Comparison of ENCODE assay signal across 9 mouse cellular contexts in genomic region chr17:36942391-36942790, GRCm38 (mm10). TPM values are rescaled to one million over a fixed set of nuclear protein-coding genes. Genes with fewer than 3 reads are reported as not detected.
DNase-seq lines count a peak whose midpoint lies in the region; ATAC-seq and TF ChIP-seq lines count a peak whose summit lies in the region.
"Had no signal": no experiment of that assay in that cellular context is flagged by ENCODE, and none has a peak within 500 bp of the region (broad histone marks: within the 10 kb centered on the region; RNA-seq: fewer than 3 reads in every experiment).

No protein-coding gene starts in this region.

- H3K36me3 ChIP-seq in kidney, adult 2 months (ENCODE audit: control insufficient read depth, insufficient read depth, low read length) = no peaks in the 10 kb centered on the region
- no peaks in the 10 kb centered on the region for H3K36me3 ChIP-seq in lung, embryonic 14.5 days (ENCODE audit: insufficient read depth)

- H3K9me3 ChIP-seq in lung, embryonic 14.5 days (ENCODE audit: low read depth, low read length) = no peaks in the 10 kb centered on the region

- H3K27me3 ChIP-seq in kidney, adult 2 months (replicated peaks; ENCODE audit: control insufficient read depth, insufficient read depth, low read length) = no peaks in the 10 kb centered on the region
- peaks cover 65% of the 10 kb centered on the region for H3K27me3 ChIP-seq in lung, embryonic 14.5 days (ENCODE audit: insufficient read depth, low read length)

- TF ChIP-seq CTCF in kidney, adult 2 months (conservative IDR thresholded peaks at IDR 0.05; ENCODE audit: insufficient read depth, insufficient read length, low read depth, low read length) = no peak
- no peak for TF ChIP-seq CTCF in lung, embryonic 14.5 days (IDR thresholded peaks at IDR 0.05; ENCODE audit: low read depth)

- 26% methylated on average over 10 of the region's 10 CpGs for WGBS in kidney, adult 2 months
- WGBS in lung, embryonic 14.5 days = 40% methylated on average over 10 of the region's 10 CpGs

- H3K27ac ChIP-seq in kidney, adult 2 months (ENCODE audit: insufficient read depth, low read depth, low read length) = no peak overlapping the region
- H3K27ac ChIP-seq in lung, embryonic 14.5 days (ENCODE audit: low read depth) = no peak overlapping the region

- H3K4me1 ChIP-seq in kidney, adult 2 months (ENCODE audit: control insufficient read depth, insufficient read depth, low read length) = peaks cover 8% of the 10 kb centered on the region
- no peaks in the 10 kb centered on the region for H3K4me1 ChIP-seq in lung, embryonic 14.5 days (ENCODE audit: insufficient read depth)

- peak; percentile 63 for ATAC-seq in lung, embryonic 14.5 days (ENCODE audit: insufficient read depth)

- peak overlapping the region; percentile 71 for H3K4me2 ChIP-seq in lung, embryonic 14.5 days

- peak overlapping the region; percentile 27 for H3K4me3 ChIP-seq in kidney, adult 2 months (ENCODE audit: insufficient read depth, low read depth, low read length)
- peak overlapping the region; percentile 39 for H3K4me3 ChIP-seq in lung, embryonic 14.5 days (ENCODE audit: low read depth, low read length)

- peak overlapping the region; percentile 43 for H3K9ac ChIP-seq in lung, embryonic 14.5 days

- peak; percentile 20 for DNase-seq in gastrocnemius, adult 18-20 months (ENCODE audit: low spot score)
- no peak for DNase-seq in gastrocnemius, adult 8-10 months (ENCODE audit: low spot score in 2 of 2)
- DNase-seq in cerebellum, adult 11-12 months = peak; percentile 87
- DNase-seq in heart, adult 9 months (ENCODE audit: low spot score in 2 of 2) = peak; percentile 49 to 67
- DNase-seq in kidney, adult 2 months = peak; percentile 51
- DNase-seq in lung, embryonic 14.5 days = peak; percentile 64
- DNase-seq in ovary, postnatal 36 days (ENCODE audit: low spot score) = peak; percentile 56
- no peak for DNase-seq in c-Kit-positive CD71-positive TER-119-positive erythroid progenitor cells, embryonic 14.5 days (ENCODE audit: low spot score)

- TF ChIP-seq POLR2A in kidney, adult 2 months (IDR thresholded peaks at IDR 0.05; ENCODE audit: low read depth, low read length) = no peak

RNA-seq across cellular contexts. Expression of gene Rnf39, which starts 0.3 kb away (rescaled TPM):
- total RNA-seq in gastrocnemius, adult 18-20 months (2021) = under 1 TPM; 0.23 to 0.24 TPM
- 1 to 10 TPM in 1 of 4 experiments, under 1 TPM in 2, not detected in 1; 0.18 to 1.1 (median 0.75) TPM for total RNA-seq in gastrocnemius, adult 8-10 months (2022)
- 0.36 and 0.69 TPM in 2 replicates for polyA plus RNA-seq in kidney, adult 2 months (2012; rRNA removed)
- polyA plus RNA-seq in lung, embryonic 14.5 days (2014; fragmentation: Nextera tagmentation; extraction: Ambion mirVana) = 0.35 and 0.53 TPM in 2 replicates
- total RNA-seq: G1E had no signal
- polyA plus RNA-seq: G1E had no signal

RNA-seq across cellular contexts. Expression of gene Ppp1r11, which starts 9.2 kb away (rescaled TPM):
- 10 to 100 TPM; 58.9 to 65.9 TPM for total RNA-seq in gastrocnemius, adult 18-20 months (2021)
- 10 to 100 TPM; 53.7 to 69.7 (median 62.4) TPM for total RNA-seq in gastrocnemius, adult 8-10 months (2022)
- polyA plus RNA-seq in kidney, adult 2 months (2012; rRNA removed) = 54.9 and 73.8 TPM in 2 replicates
- polyA plus RNA-seq in lung, embryonic 14.5 days (2014; fragmentation: Nextera tagmentation; extraction: Ambion mirVana) = 116 and 123 TPM in 2 replicates

RNA-seq across cellular contexts. Expression of gene Znrd1, which starts 16.0 kb away (rescaled TPM):
- 10 to 100 TPM; 21.9 to 22.1 TPM for total RNA-seq in gastrocnemius, adult 18-20 months (2021)
- 10 to 100 TPM; 17.7 to 22.3 (median 20.0) TPM for total RNA-seq in gastrocnemius, adult 8-10 months (2022)
- 26.5 and 33.7 TPM in 2 replicates for polyA plus RNA-seq in kidney, adult 2 months (2012; rRNA removed)
- 102 and 109 TPM in 2 replicates for polyA plus RNA-seq in lung, embryonic 14.5 days (2014; fragmentation: Nextera tagmentation; extraction: Ambion mirVana)

RNA-seq across cellular contexts. Expression of gene Znrd1as, which starts 16.0 kb away (rescaled TPM):
- 10 to 100 TPM; 26.5 to 26.6 TPM for total RNA-seq in gastrocnemius, adult 18-20 months (2021)
- 10 to 100 TPM; 17.9 to 22.6 (median 20.6) TPM for total RNA-seq in gastrocnemius, adult 8-10 months (2022)
- 3.1 and 4.2 TPM in 2 replicates for polyA plus RNA-seq in kidney, adult 2 months (2012; rRNA removed)
- 5.1 and 6.9 TPM in 2 replicates for polyA plus RNA-seq in lung, embryonic 14.5 days (2014; fragmentation: Nextera tagmentation; extraction: Ambion mirVana)

RNA-seq across cellular contexts. Expression of gene 2410137M14Rik, which starts 38.6 kb away (rescaled TPM):
- under 1 TPM in 1 of 2 experiments, not detected in 1; 0.37 TPM for total RNA-seq in gastrocnemius, adult 18-20 months (2021)
- total RNA-seq in gastrocnemius, adult 8-10 months (2022) = not detected
- polyA plus RNA-seq in kidney, adult 2 months (2012; rRNA removed) = 0.25 TPM in 1 of 2 replicates, not detected in the other
- not detected in 2 replicates for polyA plus RNA-seq in lung, embryonic 14.5 days (2014; fragmentation: Nextera tagmentation; extraction: Ambion mirVana)
- polyA plus RNA-seq: G1E had no signal

Comparison
In these comparisons a context has a peak if more than half of its experiments do, and no peak if none do; other contexts are left out.
1. DNase-seq: peak in gastrocnemius, adult 18-20 months (single experiment), cerebellum, adult 11-12 months (single experiment), heart, adult 9 months (2 of 2), kidney, adult 2 months (single experiment), lung, embryonic 14.5 days (single experiment) and ovary, postnatal 36 days (single experiment); none in gastrocnemius, adult 8-10 months (0 of 2) and c-Kit-positive CD71-positive TER-119-positive erythroid progenitor cells, embryonic 14.5 days (single experiment).